Mouse (Mus musculus) kidney, adult 11 months (tissue): ENCODE measurements around the gene Krtap28-13.
A peak's percentile ranks its signal among the peaks of the same experiment; 100 is the strongest.

Source experiments
- DNase-seq: peaks from one replicate; pipeline ENCODE4 v3.0.0; 2022

Krtap28-13 gene

GRCm38 (mm10) chr1:83060643-83061042, at the start of gene Krtap28-13:
Gene Krtap28-13, plus strand, starts transcription at chr1:83060930.
- DNase-seq, result no peak

GRCm38 (mm10) chr1:83014477-83014876, 46.3 kb upstream of the Krtap28-13 start:
- no peak for DNase-seq

GRCm38 (mm10) chr1:83015329-83015879, 45.3 kb upstream of the Krtap28-13 start:
- DNase-seq, result no peak

- DNase-seq, result no peak
Observed at GRCm38 (mm10) chr1:83016556-83016955, 44.2 kb upstream of the Krtap28-13 start.

GRCm38 (mm10) chr1:83031950-83032349, 28.8 kb upstream of the Krtap28-13 start:
- no peak for DNase-seq

GRCm38 (mm10) chr1:83032508-83032907, 28.2 kb upstream of the Krtap28-13 start:
- no peak for DNase-seq

GRCm38 (mm10) chr1:83034509-83034908, 26.2 kb upstream of the Krtap28-13 start:
- no peak for DNase-seq

- no peak for DNase-seq
Observed at GRCm38 (mm10) chr1:83036892-83037667, 23.6 kb upstream of the Krtap28-13 start.

- DNase-seq, result peak; percentile 54
Observed at GRCm38 (mm10) chr1:83038109-83038672, 22.5 kb upstream of the Krtap28-13 start, which contains the start of gene Slc19a3. Gene Slc19a3, minus strand, starts transcription at chr1:83038448.

GRCm38 (mm10) chr1:83039080-83039479, 21.6 kb upstream of the Krtap28-13 start:
- DNase-seq, result no peak

- DNase-seq, result no peak
Observed at GRCm38 (mm10) chr1:83042380-83042779, 18.4 kb upstream of the Krtap28-13 start, which contains the start of gene Krtap28-10. Gene Krtap28-10, minus strand, starts transcription at chr1:83042480.

GRCm38 (mm10) chr1:83044882-83045427, 15.8 kb upstream of the Krtap28-13 start, which contains the start of gene Gm47969:
Gene Gm47969, plus strand, starts transcription at chr1:83044932.
- no peak for DNase-seq

- DNase-seq, result peak; percentile 52
Observed at GRCm38 (mm10) chr1:83058481-83058880, 2.2 kb upstream of the Krtap28-13 start.

GRCm38 (mm10) chr1:83059278-83059677, 1.5 kb upstream of the Krtap28-13 start, which contains the start of gene A030005K14Rik:
Gene A030005K14Rik, minus strand, starts transcription at chr1:83059378.
- DNase-seq, result no peak

GRCm38 (mm10) chr1:83064851-83065250, 4.1 kb downstream of the Krtap28-13 start:
- no peak for DNase-seq

GRCm38 (mm10) chr1:83066577-83066976, 5.8 kb downstream of the Krtap28-13 start:
- DNase-seq, result no peak

GRCm38 (mm10) chr1:83067205-83067604, 6.5 kb downstream of the Krtap28-13 start:
- no peak for DNase-seq

GRCm38 (mm10) chr1:83075526-83076189, 14.9 kb downstream of the Krtap28-13 start:
- no peak for DNase-seq

- DNase-seq, result no peak
Observed at GRCm38 (mm10) chr1:83076190-83076917, 15.6 kb downstream of the Krtap28-13 start.

GRCm38 (mm10) chr1:83077016-83077415, 16.3 kb downstream of the Krtap28-13 start:
- DNase-seq, result no peak

- DNase-seq, result no peak
Observed at GRCm38 (mm10) chr1:83084790-83085189, 24.1 kb downstream of the Krtap28-13 start.

- no peak for DNase-seq
Observed at GRCm38 (mm10) chr1:83091268-83091667, 30.5 kb downstream of the Krtap28-13 start.
